Mouse (Mus musculus): ENCODE results near the gene Ctr9. TPM values are rescaled to one million over a fixed set of nuclear protein-coding genes. Genes with fewer than 3 reads are reported as not detected.

Ctr9 gene
- polyA plus RNA-seq, 1 experiment, result 21.2 TPM

- Histone ChIP-seq H3K27ac (ENCODE audit: control insufficient read depth, insufficient read depth, low read depth, low read length, poor library complexity) (no peak overlapping the region), H3K4me1 (ENCODE audit: control insufficient read depth, insufficient read depth, low read length) (no peaks in the 10 kb centered on the region), H3K4me3 (replicated peaks; ENCODE audit: control insufficient read depth, low read depth, low read length) (no peak overlapping the region)
- 39% methylated on average over 5 of the region's 5 CpGs for WGBS
- TF ChIP-seq CTCF (IDR thresholded peaks at IDR 0.05; ENCODE audit: control insufficient read depth, insufficient read depth, low read length) (no peak), POLR2A (IDR thresholded peaks at IDR 0.05; ENCODE audit: borderline replicate concordance, control insufficient read depth, low read depth, low read length) (no peak)
These were observed 39.4 kb upstream of the Ctr9 start for GRCm38 (mm10) chr7:110989286-110989879.

DNA sequence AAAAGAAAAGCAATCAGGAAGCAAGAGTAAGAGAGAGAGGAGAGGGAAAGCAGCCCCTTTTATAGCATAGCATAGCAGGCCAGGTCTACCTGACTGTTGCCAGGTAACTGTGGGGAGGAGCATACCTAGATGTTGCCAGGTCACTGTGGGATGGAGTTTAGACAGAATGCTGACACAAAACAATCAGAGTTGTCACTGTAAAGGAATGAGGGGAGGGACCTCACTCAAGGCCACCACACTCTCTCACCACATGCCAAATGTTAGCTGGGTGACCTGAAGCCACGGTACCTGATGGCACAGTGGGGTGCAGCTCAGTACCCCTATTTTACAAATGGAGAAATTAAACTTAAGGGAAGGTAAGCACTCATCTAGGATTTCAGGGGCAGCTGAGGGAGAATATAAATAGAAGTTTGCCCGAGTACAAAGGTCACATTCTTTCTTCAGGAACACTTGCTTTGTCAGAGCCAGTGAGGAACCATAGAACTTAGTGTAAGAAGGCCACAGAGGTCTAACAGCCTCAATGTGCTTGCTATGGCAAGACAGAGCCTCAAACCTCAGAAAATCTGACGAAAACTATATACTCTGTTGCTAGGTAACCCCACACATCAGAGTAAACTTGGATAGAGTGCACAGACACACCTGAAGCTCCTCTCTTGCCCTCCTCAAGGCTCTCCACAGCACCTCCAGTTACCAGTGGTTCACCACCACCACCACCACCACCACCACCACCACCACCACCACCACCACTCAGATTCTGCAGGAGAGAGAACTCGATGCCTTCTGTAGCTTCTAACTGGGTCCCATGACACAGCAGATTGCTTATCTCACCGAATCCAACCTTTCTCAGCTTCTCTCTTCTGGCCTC, 38.2 kb upstream of the Ctr9 start:
- Histone ChIP-seq H3K4me3 (replicated peaks; ENCODE audit: control insufficient read depth, low read depth, low read length) (no peak overlapping the region), H3K27ac (ENCODE audit: control insufficient read depth, insufficient read depth, low read depth, low read length, poor library complexity) (no peak overlapping the region), H3K4me1 (ENCODE audit: control insufficient read depth, insufficient read depth, low read length) (no peaks in the 10 kb centered on the region)
- WGBS, result 26% methylated on average over 5 of the region's 5 CpGs
- no peak for TF ChIP-seq POLR2A (IDR thresholded peaks at IDR 0.05; ENCODE audit: borderline replicate concordance, control insufficient read depth, low read depth, low read length)
- TF ChIP-seq CTCF (IDR thresholded peaks at IDR 0.05; ENCODE audit: control insufficient read depth, insufficient read depth, low read length), result no peak

GRCm38 (mm10) chr7:110991221-110991494, 37.6 kb upstream of the Ctr9 start:
- TF ChIP-seq CTCF (IDR thresholded peaks at IDR 0.05; ENCODE audit: control insufficient read depth, insufficient read depth, low read length), result no peak
- TF ChIP-seq POLR2A (IDR thresholded peaks at IDR 0.05; ENCODE audit: borderline replicate concordance, control insufficient read depth, low read depth, low read length), result no peak
- no peaks in the 10 kb centered on the region for H3K4me1 ChIP-seq (ENCODE audit: control insufficient read depth, insufficient read depth, low read length)
- H3K4me3 ChIP-seq (replicated peaks; ENCODE audit: control insufficient read depth, low read depth, low read length), result no peak overlapping the region
- no peak overlapping the region for H3K27ac ChIP-seq (ENCODE audit: control insufficient read depth, insufficient read depth, low read depth, low read length, poor library complexity)
- 67% methylated on average over 4 of the region's 4 CpGs for WGBS

DNA sequence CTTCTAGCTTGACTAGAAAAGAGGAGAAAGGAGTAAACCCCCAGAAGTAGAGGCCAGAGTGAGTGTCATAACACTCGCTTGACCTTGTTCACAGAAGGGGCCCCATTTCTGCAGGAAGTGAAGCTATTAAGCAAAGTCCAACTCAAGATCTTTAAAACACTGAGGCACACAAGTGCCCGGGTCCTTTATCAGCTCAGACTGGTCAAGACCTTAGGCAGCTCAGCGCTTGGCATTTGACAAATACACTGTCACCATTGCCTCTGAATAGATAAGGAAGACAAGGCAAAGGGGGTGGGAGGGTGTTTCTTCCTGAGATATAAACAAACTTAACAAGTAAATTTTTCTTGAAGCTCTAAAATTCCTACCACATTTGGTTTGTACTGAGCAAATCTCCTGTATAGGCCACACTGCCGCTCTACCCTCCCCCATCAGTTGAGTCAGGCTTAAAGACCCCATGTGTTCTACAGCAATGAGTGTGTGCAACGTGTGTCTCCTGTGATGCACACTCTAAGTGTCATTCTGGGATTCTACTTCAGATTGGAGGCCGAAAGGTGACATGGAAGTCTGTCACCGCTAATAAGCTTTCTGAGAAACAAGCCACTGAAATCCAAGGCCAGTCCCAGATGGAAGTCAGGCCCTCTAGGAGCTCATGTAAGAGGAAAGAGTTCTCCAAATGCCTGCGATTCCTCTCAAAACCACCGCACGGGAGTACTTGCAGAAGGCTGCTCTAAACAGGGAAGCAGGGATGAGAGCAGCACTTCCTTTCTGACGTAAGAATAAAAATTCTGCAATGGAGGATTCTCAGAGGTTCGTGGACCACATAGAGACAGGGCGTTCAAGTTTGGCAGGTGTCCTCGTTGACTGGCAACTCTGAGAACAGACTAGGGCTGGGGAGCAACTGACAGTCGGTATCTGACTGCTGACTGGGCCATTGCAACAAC, 29.6 kb upstream of the Ctr9 start:
- peak overlapping the region; percentile 50 for H3K27ac ChIP-seq (ENCODE audit: control insufficient read depth, insufficient read depth, low read depth, low read length, poor library complexity)

DNA sequence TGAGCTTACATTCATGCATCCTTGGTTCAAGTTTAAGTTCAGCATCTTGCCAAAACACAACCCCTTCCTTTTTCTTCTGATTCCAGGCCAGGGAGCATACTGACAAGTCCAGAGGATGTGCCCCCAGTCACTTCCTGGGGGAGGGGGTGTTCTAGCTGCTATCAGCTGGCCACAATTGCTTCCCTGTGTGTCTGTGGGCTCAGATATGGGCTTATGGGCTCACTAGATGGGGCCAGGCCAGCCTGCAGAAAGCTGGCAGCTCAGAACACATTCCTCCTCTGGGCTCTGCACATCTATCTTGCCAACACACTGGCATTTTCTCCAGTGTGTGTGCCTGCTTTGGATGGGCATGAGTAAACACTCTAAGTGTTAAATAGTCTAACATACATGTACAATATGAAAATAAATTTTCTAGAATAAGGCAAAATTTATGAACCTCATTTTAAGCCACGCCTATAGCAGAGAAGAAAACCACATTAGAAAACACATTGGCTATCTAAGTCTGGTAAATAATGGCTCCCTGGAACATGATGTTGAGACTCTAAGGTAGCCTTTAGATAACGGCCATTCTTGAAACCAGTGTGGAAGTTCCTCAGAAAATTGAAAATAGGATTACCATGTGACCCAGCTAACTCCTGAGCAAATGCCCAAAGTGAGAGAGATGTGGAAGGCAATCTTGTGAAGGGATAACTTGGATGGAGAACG, 24.5 kb upstream of the Ctr9 start:
- no peak overlapping the region for H3K4me3 ChIP-seq (replicated peaks; ENCODE audit: control insufficient read depth, low read depth, low read length)
- peak overlapping the region; percentile 21; the same call in 1 of the 2 replicates for H3K27ac ChIP-seq (ENCODE audit: control insufficient read depth, insufficient read depth, low read depth, low read length, poor library complexity)
- H3K4me1 ChIP-seq (ENCODE audit: control insufficient read depth, insufficient read depth, low read length), result peaks cover 4% of the 10 kb centered on the region; the same call in 1 of the 2 replicates
- 58% methylated on average over 3 of the region's 3 CpGs for WGBS
- no peak for TF ChIP-seq POLR2A (IDR thresholded peaks at IDR 0.05; ENCODE audit: borderline replicate concordance, control insufficient read depth, low read depth, low read length)
- no peak for TF ChIP-seq CTCF (IDR thresholded peaks at IDR 0.05; ENCODE audit: control insufficient read depth, insufficient read depth, low read length)

More for the DNA sequence above, 29.6 kb upstream of the Ctr9 start:
- Histone ChIP-seq H3K4me3 (replicated peaks; ENCODE audit: control insufficient read depth, low read depth, low read length) (no peak overlapping the region), H3K4me1 (ENCODE audit: control insufficient read depth, insufficient read depth, low read length) (peaks cover 5% of the 10 kb centered on the region; the same call in 1 of the 2 replicates)
- 30% methylated on average over 15 of the region's 15 CpGs for WGBS
- TF ChIP-seq CTCF (IDR thresholded peaks at IDR 0.05; ENCODE audit: control insufficient read depth, insufficient read depth, low read length) (no peak), POLR2A (IDR thresholded peaks at IDR 0.05; ENCODE audit: borderline replicate concordance, control insufficient read depth, low read depth, low read length) (no peak)

DNA sequence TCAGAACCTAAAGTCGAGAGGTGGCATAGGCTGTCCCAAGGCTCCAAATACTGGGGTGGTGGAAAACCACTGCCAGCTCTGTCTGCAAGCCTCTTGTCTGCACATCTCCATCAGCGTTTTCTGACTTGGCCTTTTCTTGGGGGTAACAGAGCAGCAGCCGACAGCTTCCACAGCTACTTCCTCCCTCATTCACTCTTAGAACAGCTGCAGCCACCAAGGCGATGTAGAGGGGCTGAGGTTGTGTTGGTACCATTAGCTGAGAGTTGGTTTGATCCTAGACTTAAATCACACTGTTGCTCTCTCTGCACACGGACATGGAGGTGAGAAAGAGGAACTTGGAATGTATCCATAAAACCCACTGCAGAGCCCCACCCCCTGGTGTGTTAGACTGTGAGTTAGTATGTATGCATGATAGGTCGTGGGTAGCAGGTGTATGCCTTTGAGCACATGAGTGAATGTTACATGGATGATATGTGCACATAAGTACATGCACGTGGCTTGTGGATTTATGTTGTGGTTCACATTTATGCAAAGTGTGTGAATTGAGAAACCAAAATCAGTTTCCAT, 14.6 kb upstream of the Ctr9 start:
- no peak overlapping the region; the same call in 1 of the 2 replicates for H3K27ac ChIP-seq (ENCODE audit: control insufficient read depth, insufficient read depth, low read depth, low read length, poor library complexity)
- H3K4me3 ChIP-seq (replicated peaks; ENCODE audit: control insufficient read depth, low read depth, low read length), result no peak overlapping the region
- WGBS, result 10% methylated on average over 7 of the region's 7 CpGs
- peaks cover 5% of the 10 kb centered on the region for H3K4me1 ChIP-seq (ENCODE audit: control insufficient read depth, insufficient read depth, low read length)
- TF ChIP-seq POLR2A (IDR thresholded peaks at IDR 0.05; ENCODE audit: borderline replicate concordance, control insufficient read depth, low read depth, low read length) (no peak), CTCF (IDR thresholded peaks at IDR 0.05; ENCODE audit: control insufficient read depth, insufficient read depth, low read length) (no peak)

GRCm38 (mm10) chr7:111014893-111015292, 13.9 kb upstream of the Ctr9 start:
- no peak for TF ChIP-seq POLR2A (IDR thresholded peaks at IDR 0.05; ENCODE audit: borderline replicate concordance, control insufficient read depth, low read depth, low read length)
- TF ChIP-seq CTCF (IDR thresholded peaks at IDR 0.05; ENCODE audit: control insufficient read depth, insufficient read depth, low read length), result peak; percentile 96
- Histone ChIP-seq H3K4me3 (replicated peaks; ENCODE audit: control insufficient read depth, low read depth, low read length) (no peak overlapping the region), H3K27ac (ENCODE audit: control insufficient read depth, insufficient read depth, low read depth, low read length, poor library complexity) (no peak overlapping the region), H3K4me1 (ENCODE audit: control insufficient read depth, insufficient read depth, low read length) (peaks cover 5% of the 10 kb centered on the region)
- 7% methylated on average over 5 of the region's 5 CpGs for WGBS

Measured in bone marrow, adult 2 months (tissue).